Mouse (Mus musculus) adrenal gland, postnatal 14 days (tissue): Measurements from ENCODE around the gene Tet1. TPM values are rescaled to one million over a fixed set of nuclear protein-coding genes. Genes with fewer than 3 reads are reported as not detected.

Source experiments
- total RNA-seq: library from RNA; stranded (reverse); gene quantifications from 2 replicates; pipeline ENCODE4 v1.2.3, GENCODE M21; 2021

The Tet1 gene
- total RNA-seq, 1 experiment from 2014 or later = 7.2 TPM

Other genes with a start within 250 kb of the Tet1 start
- gene Stox1, start 182.9 kb downstream of the Tet1 start, total RNA-seq = 1.2 and 1.5 TPM in 2 replicates
- gene Ccar1, start 116.7 kb downstream of the Tet1 start, total RNA-seq = 81.6 and 88.5 TPM in 2 replicates
- 36.9 and 39.0 TPM in 2 replicates for gene Slc25a16, start 11.6 kb upstream of the Tet1 start, total RNA-seq
- gene Dna2, start 38.0 kb upstream of the Tet1 start, total RNA-seq = 3.8 and 3.9 TPM in 2 replicates
- gene Rufy2, start 71.2 kb upstream of the Tet1 start, total RNA-seq = 14.8 and 20.9 TPM in 2 replicates
- gene Hnrnph3, start 115.2 kb upstream of the Tet1 start, total RNA-seq = 49.2 and 56.0 TPM in 2 replicates
- gene Pbld2, start 115.3 kb upstream of the Tet1 start, total RNA-seq = 4.6 and 8.7 TPM in 2 replicates
- gene Pbld1, start 151.2 kb upstream of the Tet1 start, total RNA-seq = 14.4 and 18.0 TPM in 2 replicates
- gene Atoh7, start 190.7 kb upstream of the Tet1 start, total RNA-seq = not detected in 2 replicates